18 mouse cellular contexts compared by ENCODE assay signal in the genomic region with DNA sequence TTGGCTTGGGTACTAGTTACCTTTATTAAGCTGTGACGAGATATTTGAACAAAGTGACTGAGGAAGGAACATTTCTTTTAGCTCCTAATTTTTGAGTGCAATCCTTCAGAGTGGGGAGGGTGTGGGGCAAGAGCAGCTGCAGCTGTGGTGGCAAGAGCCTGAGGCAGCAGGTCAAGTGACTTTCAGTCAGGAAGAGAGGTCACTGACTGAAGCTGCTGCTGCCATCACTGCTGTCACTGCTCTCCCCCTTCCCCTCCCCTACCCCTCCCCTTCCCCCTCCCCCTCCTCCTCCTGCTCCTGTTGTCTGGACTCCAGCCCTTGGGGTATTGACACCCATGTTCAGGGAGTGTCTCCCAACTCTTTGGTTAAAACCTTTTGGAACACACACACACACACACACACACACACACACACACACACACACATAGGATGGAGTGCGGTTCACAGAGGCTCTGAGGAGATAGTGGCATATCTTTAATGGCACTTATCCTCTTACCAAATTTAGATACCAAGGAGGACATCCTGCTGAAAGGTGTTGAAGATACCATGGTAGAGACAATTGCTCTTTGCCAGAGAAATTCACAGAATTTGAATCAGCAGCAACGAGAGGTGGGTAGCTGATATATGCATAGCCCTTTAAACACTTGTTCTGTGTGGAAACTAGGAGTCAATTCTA.
A peak's percentile ranks its signal among the peaks of the same experiment; 100 is the strongest.
DNase-seq lines count a peak whose midpoint lies in the region; ATAC-seq and TF ChIP-seq lines count a peak whose summit lies in the region.
"Had no signal": no experiment of that assay in that cellular context is flagged by ENCODE, and none has a peak within 500 bp of the region (broad histone marks: within the 10 kb centered on the region; RNA-seq: fewer than 3 reads in every experiment).

No protein-coding gene starts in this region.

- no peak for TF ChIP-seq POLR2A in lung, adult 2 months (IDR thresholded peaks at IDR 0.05; ENCODE audit: borderline replicate concordance, extremely low read depth, low read depth, low read length)

- TF ChIP-seq CTCF in lung, embryonic 14.5 days (IDR thresholded peaks at IDR 0.05; ENCODE audit: low read depth): no peak
- no peak for TF ChIP-seq CTCF in lung, adult 2 months (IDR thresholded peaks at IDR 0.05; ENCODE audit: insufficient read depth, low read length)

- H3K27ac ChIP-seq in heart, embryonic 13.5 days (replicated peaks): peak overlapping the region; percentile 78
- H3K27ac ChIP-seq in lung, embryonic 14.5 days (ENCODE audit: low read depth): no peak overlapping the region
- no peak overlapping the region for H3K27ac ChIP-seq in liver, embryonic 15.5 days (replicated peaks)
- H3K27ac ChIP-seq: forebrain, embryonic 15.5 days; stomach, postnatal 0 days had no signal

- ATAC-seq in heart, embryonic 13.5 days (ENCODE audit: extremely low read depth, insufficient number of reproducible peaks, low FRiP score, low TSS enrichment): no peak
- peak; percentile 52; the same call in 1 of the 2 replicates for ATAC-seq in lung, embryonic 14.5 days (ENCODE audit: insufficient read depth)
- ATAC-seq in liver, embryonic 15.5 days (ENCODE audit: insufficient read depth): 0 out of 2 replicates have a peak, but pooled peaks have one; percentile 22
- ATAC-seq: forebrain, embryonic 15.5 days; inflammation-experienced regulatory T-cells, adult 6 months had no signal

- intact Hi-C loops in heart, postnatal 25 days (cut with DNase I): no loop called here

- H3K9me3 ChIP-seq in heart, embryonic 13.5 days: no peaks in the 10 kb centered on the region
- H3K9me3 ChIP-seq in lung, embryonic 14.5 days (ENCODE audit: low read depth, low read length): no peaks in the 10 kb centered on the region
- H3K9me3 ChIP-seq in liver, embryonic 15.5 days (replicated peaks): no peaks in the 10 kb centered on the region
- H3K9me3 ChIP-seq: forebrain, embryonic 15.5 days; G1E had no signal

- H3K27me3 ChIP-seq in heart, embryonic 13.5 days (replicated peaks): no peaks in the 10 kb centered on the region
- no peaks in the 10 kb centered on the region for H3K27me3 ChIP-seq in lung, embryonic 14.5 days (ENCODE audit: insufficient read depth, low read length)
- H3K27me3 ChIP-seq in liver, embryonic 15.5 days: no peaks in the 10 kb centered on the region
- H3K27me3 ChIP-seq: forebrain, embryonic 15.5 days had no signal

- DNase-seq in heart, postnatal 25 days (ENCODE audit: low spot score): no peak
- DNase-seq in lung, embryonic 14.5 days: peak; percentile 26
- no peak for DNase-seq in lung, adult 2 months
- peak; percentile 24 to 72 for DNase-seq in lung, postnatal 4 days
- no peak for DNase-seq in adrenal gland, adult 18-20 months (ENCODE audit: low spot score in 2 of 2)
- no peak for DNase-seq in Muller cell, postnatal 12 days (ENCODE audit: inconsistent ontology term)
- DNase-seq: adrenal gland, postnatal 10 days; cerebellum, adult 18-20 months; kidney, adult 9 months; layer of hippocampus, postnatal 36 days; thymus, postnatal 14 days had no signal

- no peak overlapping the region for H3K4me3 ChIP-seq in heart, embryonic 13.5 days
- H3K4me3 ChIP-seq in lung, embryonic 14.5 days (ENCODE audit: low read depth, low read length): no peak overlapping the region
- H3K4me3 ChIP-seq in lung, adult 2 months (replicated peaks; ENCODE audit: extremely low read depth, low read depth, low read length): no peak overlapping the region
- no peak overlapping the region for H3K4me3 ChIP-seq in liver, embryonic 15.5 days (replicated peaks)
- H3K4me3 ChIP-seq: erythroblast, embryonic 14.5 days; forebrain, embryonic 15.5 days had no signal

- WGBS in heart, embryonic 13.5 days: 31% methylated on average over 3 of the region's 3 CpGs
- 57% methylated on average over 3 of the region's 3 CpGs for WGBS in lung, embryonic 14.5 days
- WGBS in lung, adult 2 months: 69% methylated on average over 3 of the region's 3 CpGs
- WGBS in liver, embryonic 15.5 days (ENCODE audit: insufficient replicate concordance): 38% methylated on average over 3 of the region's 3 CpGs

- peaks cover 28% of the 10 kb centered on the region for H3K4me1 ChIP-seq in heart, embryonic 13.5 days
- H3K4me1 ChIP-seq in lung, embryonic 14.5 days (ENCODE audit: insufficient read depth): no peaks in the 10 kb centered on the region
- no peaks in the 10 kb centered on the region; the same call in 1 of the 2 replicates for H3K4me1 ChIP-seq in lung, adult 2 months (ENCODE audit: control insufficient read depth, insufficient read depth, low read length)
- no peaks in the 10 kb centered on the region for H3K4me1 ChIP-seq in liver, embryonic 15.5 days (replicated peaks)
- H3K4me1 ChIP-seq: forebrain, embryonic 15.5 days had no signal

- H3K9ac ChIP-seq in heart, embryonic 13.5 days: peak overlapping the region; percentile 40; the same call in 1 of the 2 replicates
- H3K9ac ChIP-seq in lung, embryonic 14.5 days: no peak overlapping the region
- no peak overlapping the region for H3K9ac ChIP-seq in liver, embryonic 15.5 days
- H3K9ac ChIP-seq: forebrain, embryonic 15.5 days had no signal

- H3K4me2 ChIP-seq in heart, embryonic 13.5 days: peak overlapping the region; percentile 1; the same call in 1 of the 2 replicates
- no peak overlapping the region for H3K4me2 ChIP-seq in lung, embryonic 14.5 days
- H3K4me2 ChIP-seq in liver, embryonic 15.5 days: no peak overlapping the region
- H3K4me2 ChIP-seq: forebrain, embryonic 15.5 days had no signal

- peaks cover 26% of the 10 kb centered on the region for H3K36me3 ChIP-seq in heart, embryonic 13.5 days
- peaks cover 3% of the 10 kb centered on the region; the same call in 1 of the 2 replicates for H3K36me3 ChIP-seq in lung, embryonic 14.5 days (ENCODE audit: insufficient read depth)
- H3K36me3 ChIP-seq in liver, embryonic 15.5 days (replicated peaks): no peaks in the 10 kb centered on the region

Comparison
In these comparisons a context has a peak if more than half of its experiments do, and no peak if none do; other contexts are left out.
1. DNase-seq: peak in lung, embryonic 14.5 days (single experiment) and lung, postnatal 4 days (2 of 2); none in heart, postnatal 25 days (single experiment), lung, adult 2 months (single experiment), adrenal gland, adult 18-20 months (0 of 2) and Muller cell, postnatal 12 days (single experiment).